In genomic region chr14:26533821-26534756, GRCm38 (mm10) we compare ENCODE assay signal across 8 mouse cellular contexts. TPM values are rescaled to one million over a fixed set of nuclear protein-coding genes. Genes with fewer than 3 reads are reported as not detected.
A peak's percentile ranks its signal among the peaks of the same experiment; 100 is the strongest.
DNase-seq lines count a peak whose midpoint lies in the region; ATAC-seq and TF ChIP-seq lines count a peak whose summit lies in the region.

No protein-coding gene starts in this region.

- H3K9ac ChIP-seq in heart, embryonic 14.5 days (ENCODE audit: low read length): peak overlapping the region; percentile 90
- H3K9ac ChIP-seq in lung, postnatal 0 days (replicated peaks; ENCODE audit: low read depth): peak overlapping the region; percentile 82

- peak overlapping the region; percentile 92 to 94 for H3K4me3 ChIP-seq in heart, embryonic 14.5 days (ENCODE audit: control insufficient read depth in 1 of 2, insufficient read depth in 1 of 2, low read depth in 1 of 2, low read length in 2 of 2)
- peak overlapping the region; percentile 97 for H3K4me3 ChIP-seq in lung, postnatal 0 days (ENCODE audit: low read depth, low read length)

- H3K27ac ChIP-seq in heart, embryonic 14.5 days (replicated peaks in 1 of 2; ENCODE audit: control insufficient read depth in 1 of 2, insufficient read depth in 1 of 2, low read depth in 2 of 2, low read length in 2 of 2): peak overlapping the region; percentile 55 to 85
- H3K27ac ChIP-seq in lung, postnatal 0 days (ENCODE audit: low read length): peak overlapping the region; percentile 82

- no peaks in the 10 kb centered on the region for H3K27me3 ChIP-seq in heart, embryonic 14.5 days (ENCODE audit: control insufficient read depth, insufficient read depth, low read length)
- no peaks in the 10 kb centered on the region for H3K27me3 ChIP-seq in lung, postnatal 0 days (replicated peaks; ENCODE audit: insufficient read depth, low read length)

- DNase-seq in cerebellum, adult 11 months: peak; percentile 50
- DNase-seq in cerebellum, adult 9-11 months: no peak
- peak; percentile 59 for DNase-seq in adrenal gland, postnatal 25 days
- peak; percentile 72 to 83 for DNase-seq in kidney, postnatal 4 days
- DNase-seq in lung, postnatal 0 days (ENCODE audit: low spot score): peak; percentile 70
- peak; percentile 57 for DNase-seq in right cerebral cortex, postnatal 4 days

- H3K4me1 ChIP-seq in heart, embryonic 14.5 days (ENCODE audit: control insufficient read depth in 2 of 2, insufficient read depth in 2 of 2, low read length in 2 of 2): peaks cover 6 to 27% of the 10 kb centered on the region in 2 experiments
- peaks cover 7% of the 10 kb centered on the region; the same call in 1 of the 2 replicates for H3K4me1 ChIP-seq in lung, postnatal 0 days (ENCODE audit: insufficient read depth, low read depth, low read length)

- peak; percentile 43 for ATAC-seq in erythroblast, adult 5-6 weeks (replicated peaks; ENCODE audit: low FRiP score, poor library complexity, severe bottlenecking)
- peak; percentile 86 for ATAC-seq in heart, embryonic 14.5 days (ENCODE audit: insufficient number of reproducible peaks, insufficient read depth, low FRiP score, low read depth)
- ATAC-seq in lung, postnatal 0 days: peak; percentile 76

- TF ChIP-seq CTCF in lung, postnatal 0 days (IDR thresholded peaks at IDR 0.05): no peak

- H3K4me2 ChIP-seq in heart, embryonic 14.5 days (ENCODE audit: low read length): peak overlapping the region; percentile 91
- peak overlapping the region; percentile 94 for H3K4me2 ChIP-seq in lung, postnatal 0 days (replicated peaks; ENCODE audit: low read depth, low read length)

- TF ChIP-seq EP300 in lung, postnatal 0 days (IDR thresholded peaks at IDR 0.05): no peak

- WGBS in heart, embryonic 14.5 days: under 1% methylated on average over 86 of the region's 92 CpGs
- WGBS in lung, postnatal 0 days: 2% methylated on average over 78 of the region's 92 CpGs

- no peaks in the 10 kb centered on the region for H3K9me3 ChIP-seq in heart, embryonic 14.5 days (ENCODE audit: control insufficient read depth, low read length)
- H3K9me3 ChIP-seq in lung, postnatal 0 days (ENCODE audit: low read length): no peaks in the 10 kb centered on the region

- H3K36me3 ChIP-seq in heart, embryonic 14.5 days (ENCODE audit: control insufficient read depth, insufficient read depth, low read length): peaks cover 6% of the 10 kb centered on the region; the same call in 1 of the 2 replicates
- H3K36me3 ChIP-seq in lung, postnatal 0 days (ENCODE audit: insufficient read depth, low read length): no peaks in the 10 kb centered on the region

RNA-seq across cellular contexts. Expression of gene Slmap, which starts 0.6 kb away (rescaled TPM):
- total RNA-seq in adrenal gland, postnatal 25 days (2021): 85.2 and 92.0 TPM in 2 replicates
- 22.1 and 33.0 TPM in 2 replicates for total RNA-seq in erythroblast, adult 5-6 weeks (2015; ENCODE audit: low replicate concordance)
- total RNA-seq in erythroblast, adult 5-6 weeks (2017; ENCODE audit: low replicate concordance): 27.9 and 42.7 TPM in 2 replicates
- 159 and 161 TPM in 2 replicates for polyA plus RNA-seq in heart, embryonic 14.5 days (2014; fragmentation: Nextera tagmentation; extraction: Ambion mirVana)
- 19.6 and 21.3 TPM in 2 replicates for polyA plus RNA-seq in lung, postnatal 0 days (2015; fragmentation: Nextera tagmentation; extraction: Ambion mirVana)

RNA-seq across cellular contexts. Expression of gene Dennd6a, which starts 39.6 kb away (rescaled TPM):
- total RNA-seq in adrenal gland, postnatal 25 days (2021): 39.1 and 41.2 TPM in 2 replicates
- 6.9 and 7.3 TPM in 2 replicates for total RNA-seq in erythroblast, adult 5-6 weeks (2015; ENCODE audit: low replicate concordance)
- total RNA-seq in erythroblast, adult 5-6 weeks (2017; ENCODE audit: low replicate concordance): 4.7 and 11.6 TPM in 2 replicates
- 26.7 and 30.3 TPM in 2 replicates for polyA plus RNA-seq in heart, embryonic 14.5 days (2014; fragmentation: Nextera tagmentation; extraction: Ambion mirVana)
- polyA plus RNA-seq in lung, postnatal 0 days (2015; fragmentation: Nextera tagmentation; extraction: Ambion mirVana): 30.7 and 30.8 TPM in 2 replicates
